Mouse (Mus musculus): ENCODE measurements around the gene Hspa8.

- peak; percentile 37 for TF ChIP-seq CTCF (IDR thresholded peaks at IDR 0.05; ENCODE audit: low read depth)
- TF ChIP-seq EP300 (IDR thresholded peaks at IDR 0.05; ENCODE audit: low read depth), result no peak
These were observed 49.0 kb upstream of the Hspa8 start for GRCm38 (mm10) chr9:40751749-40752148.
